ENCODE assay signal across 8 mouse cellular contexts in genomic region chr19:36832951-36833787, GRCm38 (mm10). TPM values are rescaled to one million over a fixed set of nuclear protein-coding genes. Genes with fewer than 3 reads are reported as not detected.
DNase-seq lines count a peak whose midpoint lies in the region; ATAC-seq and TF ChIP-seq lines count a peak whose summit lies in the region.

No protein-coding gene starts in this region.

- H3K9me3 ChIP-seq in forebrain, embryonic 12.5 days: no peaks in the 10 kb centered on the region
- no peaks in the 10 kb centered on the region for H3K9me3 ChIP-seq in hindbrain, embryonic 11.5 days (ENCODE audit: control insufficient read depth, low read length)
- no peaks in the 10 kb centered on the region for H3K9me3 ChIP-seq in limb, embryonic 13.5 days
- H3K9me3 ChIP-seq in midbrain, embryonic 13.5 days: no peaks in the 10 kb centered on the region

- WGBS in bone marrow, adult 2 months: 8% methylated on average over 19 of the region's 19 CpGs
- 8% methylated on average over 19 of the region's 19 CpGs for WGBS in forebrain, embryonic 12.5 days
- 5% methylated on average over 19 of the region's 19 CpGs for WGBS in hindbrain, embryonic 11.5 days
- WGBS in limb, embryonic 13.5 days: 4% methylated on average over 19 of the region's 19 CpGs
- WGBS in midbrain, embryonic 13.5 days: 7% methylated on average over 19 of the region's 19 CpGs

- H3K27ac ChIP-seq in bone marrow, adult 2 months (ENCODE audit: control insufficient read depth, insufficient read depth, low read depth, low read length, poor library complexity): peak overlapping the region; percentile 99; the same call in 1 of the 2 replicates
- H3K27ac ChIP-seq in forebrain, embryonic 12.5 days: peak overlapping the region; percentile 98
- H3K27ac ChIP-seq in hindbrain, embryonic 11.5 days (ENCODE audit: low read depth, low read length): peak overlapping the region; percentile 96
- peak overlapping the region; percentile 98 for H3K27ac ChIP-seq in limb, embryonic 13.5 days
- H3K27ac ChIP-seq in midbrain, embryonic 13.5 days: peak overlapping the region; percentile 97

- peak overlapping the region; percentile 99 for H3K9ac ChIP-seq in forebrain, embryonic 12.5 days
- peak overlapping the region; percentile 97 for H3K9ac ChIP-seq in hindbrain, embryonic 11.5 days (ENCODE audit: low read depth, low read length)
- H3K9ac ChIP-seq in limb, embryonic 13.5 days: peak overlapping the region; percentile 98
- peak overlapping the region; percentile 98 for H3K9ac ChIP-seq in midbrain, embryonic 13.5 days (replicated peaks)

- no peak for TF ChIP-seq CTCF in bone marrow, adult 2 months (IDR thresholded peaks at IDR 0.05; ENCODE audit: control insufficient read depth, insufficient read depth, low read length)

- peak; percentile 88 for DNase-seq in CD4-positive, CD25-positive, alpha-beta regulatory T cell, adult 2 months (ENCODE audit: low read depth, low spot score)
- peak; percentile 52 for DNase-seq in hindbrain, embryonic 11.5 days (ENCODE audit: low spot score)
- peak; percentile 46 for DNase-seq in thymus, postnatal 14 days

- no peaks in the 10 kb centered on the region for H3K27me3 ChIP-seq in forebrain, embryonic 12.5 days
- H3K27me3 ChIP-seq in hindbrain, embryonic 11.5 days (ENCODE audit: control insufficient read depth, insufficient read depth, low read length): no peaks in the 10 kb centered on the region
- no peaks in the 10 kb centered on the region for H3K27me3 ChIP-seq in limb, embryonic 13.5 days
- H3K27me3 ChIP-seq in midbrain, embryonic 13.5 days: no peaks in the 10 kb centered on the region

- peaks cover 2% of the 10 kb centered on the region; the same call in 1 of the 2 replicates for H3K36me3 ChIP-seq in forebrain, embryonic 12.5 days (replicated peaks)
- H3K36me3 ChIP-seq in hindbrain, embryonic 11.5 days (ENCODE audit: control insufficient read depth, insufficient read depth, low read length): no peaks in the 10 kb centered on the region
- peaks cover 2% of the 10 kb centered on the region; the same call in 1 of the 2 replicates for H3K36me3 ChIP-seq in limb, embryonic 13.5 days
- peaks cover 1% of the 10 kb centered on the region for H3K36me3 ChIP-seq in midbrain, embryonic 13.5 days

- no peak for TF ChIP-seq POLR2A in bone marrow, adult 2 months (IDR thresholded peaks at IDR 0.05; ENCODE audit: borderline replicate concordance, control insufficient read depth, low read depth, low read length)

- H3K4me2 ChIP-seq in forebrain, embryonic 12.5 days: peak overlapping the region; percentile 82
- H3K4me2 ChIP-seq in hindbrain, embryonic 11.5 days (replicated peaks; ENCODE audit: low read depth, low read length): peak overlapping the region; percentile 45
- peak overlapping the region; percentile 84 for H3K4me2 ChIP-seq in limb, embryonic 13.5 days (replicated peaks)
- H3K4me2 ChIP-seq in midbrain, embryonic 13.5 days (replicated peaks): peak overlapping the region; percentile 86

- no peaks in the 10 kb centered on the region; the same call in 1 of the 2 replicates for H3K4me1 ChIP-seq in bone marrow, adult 2 months (ENCODE audit: control insufficient read depth, insufficient read depth, low read length)
- H3K4me1 ChIP-seq in forebrain, embryonic 12.5 days: peaks cover 17% of the 10 kb centered on the region
- peaks cover 2% of the 10 kb centered on the region; the same call in 1 of the 2 replicates for H3K4me1 ChIP-seq in hindbrain, embryonic 11.5 days (replicated peaks; ENCODE audit: control insufficient read depth, insufficient read depth, low read length)
- peaks cover 17% of the 10 kb centered on the region for H3K4me1 ChIP-seq in limb, embryonic 13.5 days
- H3K4me1 ChIP-seq in midbrain, embryonic 13.5 days (replicated peaks): peaks cover 28% of the 10 kb centered on the region

- peak; percentile 34 for ATAC-seq in forebrain, embryonic 12.5 days (ENCODE audit: low FRiP score)
- ATAC-seq in hindbrain, embryonic 11.5 days (ENCODE audit: low FRiP score): peak; percentile 65
- ATAC-seq in limb, embryonic 13.5 days (ENCODE audit: low FRiP score, low read depth): no peak
- peak; percentile 36; the same call in 1 of the 2 replicates for ATAC-seq in midbrain, embryonic 13.5 days
- no peak for ATAC-seq in erythroid progenitor cell, adult 5-6 weeks (replicated peaks; ENCODE audit: low FRiP score, poor library complexity, severe bottlenecking)

- H3K4me3 ChIP-seq in bone marrow, adult 2 months (replicated peaks; ENCODE audit: control insufficient read depth, low read depth, low read length): peak overlapping the region; percentile 15
- peak overlapping the region; percentile 98 for H3K4me3 ChIP-seq in forebrain, embryonic 12.5 days (replicated peaks)
- H3K4me3 ChIP-seq in hindbrain, embryonic 11.5 days (ENCODE audit: low read depth, low read length): peak overlapping the region; percentile 99
- peak overlapping the region; percentile 98 for H3K4me3 ChIP-seq in limb, embryonic 13.5 days
- H3K4me3 ChIP-seq in midbrain, embryonic 13.5 days (replicated peaks): peak overlapping the region; percentile 99

RNA-seq across cellular contexts. Expression of gene Tnks2, which starts 0.9 kb away (rescaled TPM):
- polyA plus RNA-seq in bone marrow, adult 2 months (2011; ENCODE audit: insufficient read depth, insufficient read length, low replicate concordance, missing spikeins): 9.2 and 20.4 TPM in 2 replicates
- 76.3 and 78.2 TPM in 2 replicates for polyA plus RNA-seq in forebrain, embryonic 12.5 days (2016; fragmentation: Nextera tagmentation; extraction: Ambion mirVana)
- 80.8 and 91.1 TPM in 2 replicates for polyA plus RNA-seq in hindbrain, embryonic 11.5 days (2014; fragmentation: Nextera tagmentation; extraction: Ambion mirVana)
- polyA plus RNA-seq in limb, embryonic 13.5 days (2015; fragmentation: Nextera tagmentation; extraction: Ambion mirVana): 51.8 and 52.3 TPM in 2 replicates
- polyA plus RNA-seq in midbrain, embryonic 13.5 days (2015; fragmentation: Nextera tagmentation; extraction: Ambion mirVana): 53.0 and 63.7 TPM in 2 replicates
- 27.2 and 41.1 TPM in 2 replicates for total RNA-seq in erythroid progenitor cell, adult 5-6 weeks (2015; ENCODE audit: low replicate concordance)
- total RNA-seq in erythroid progenitor cell, adult 5-6 weeks (2017; ENCODE audit: low replicate concordance): 29.4 and 41.8 TPM in 2 replicates

Comparison
In these comparisons a context has a peak if more than half of its experiments do, and no peak if none do; other contexts are left out.
1. H3K4me3 ChIP-seq: peak in every context shown above with its lines; median percentile 99 in hindbrain, embryonic 11.5 days; 99 in midbrain, embryonic 13.5 days; 98 in forebrain, embryonic 12.5 days; 98 in limb, embryonic 13.5 days; 15 in bone marrow, adult 2 months.
2. ATAC-seq: peak in forebrain, embryonic 12.5 days (single experiment), hindbrain, embryonic 11.5 days (single experiment) and midbrain, embryonic 13.5 days (single experiment); none in limb, embryonic 13.5 days (single experiment) and erythroid progenitor cell, adult 5-6 weeks (single experiment).
3. Peak in every context shown above with its lines, with median percentiles within 50 percentile points of each other: DNase-seq, H3K27ac ChIP-seq, H3K4me2 ChIP-seq and H3K9ac ChIP-seq.